Mouse (Mus musculus) left cerebral cortex, postnatal 4 days (tissue): Measurements from ENCODE around the gene Ulk4. TPM values are rescaled to one million over a fixed set of nuclear protein-coding genes. Genes with fewer than 3 reads are reported as not detected.

Experiments
- DNase-seq: peaks from one replicate; pipeline ENCODE4 v3.0.0-alpha.2; 2022
- intact Hi-C: fragments of 180-260 bp; cut with DNase I; formaldehyde crosslinking; loops from one replicate; pipeline ENCODE4 v1.15.1; 2025
- total RNA-seq, 2 experiments: library from RNA; stranded (reverse); gene quantifications; 2 replicates each; pipeline ENCODE4 v1.2.3; 2021

Ulk4 gene
- total RNA-seq, 2 experiments from 2014 or later = 7.9 to 8.0 TPM

DNA sequence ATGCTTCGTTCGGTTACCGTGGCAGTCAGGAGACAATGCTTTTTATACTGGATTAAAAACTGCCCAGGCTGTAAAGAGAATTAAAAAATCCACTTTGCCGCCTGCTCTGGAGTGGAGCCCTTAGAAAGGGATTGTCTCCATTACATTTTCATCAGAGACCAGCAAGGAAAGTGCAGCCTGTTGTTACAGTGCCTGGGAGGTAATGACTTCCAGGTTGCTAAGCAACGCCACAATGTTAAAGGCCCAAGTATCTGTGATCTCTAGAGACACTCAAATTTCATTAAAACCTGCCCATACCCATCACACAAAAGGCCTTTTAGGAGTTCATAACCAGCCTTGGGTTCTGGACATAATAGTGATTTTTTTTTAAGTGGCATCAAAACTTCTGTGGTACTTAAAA lies 239.0 kb downstream of the Ulk4 start:
- intact Hi-C loops = no loop called here
- DNase-seq = no peak

- no peak for DNase-seq
- intact Hi-C loops = no loop called here
These were observed 241.7 kb downstream of the Ulk4 start for GRCm38 (mm10) chr9:121035296-121035695.

DNA sequence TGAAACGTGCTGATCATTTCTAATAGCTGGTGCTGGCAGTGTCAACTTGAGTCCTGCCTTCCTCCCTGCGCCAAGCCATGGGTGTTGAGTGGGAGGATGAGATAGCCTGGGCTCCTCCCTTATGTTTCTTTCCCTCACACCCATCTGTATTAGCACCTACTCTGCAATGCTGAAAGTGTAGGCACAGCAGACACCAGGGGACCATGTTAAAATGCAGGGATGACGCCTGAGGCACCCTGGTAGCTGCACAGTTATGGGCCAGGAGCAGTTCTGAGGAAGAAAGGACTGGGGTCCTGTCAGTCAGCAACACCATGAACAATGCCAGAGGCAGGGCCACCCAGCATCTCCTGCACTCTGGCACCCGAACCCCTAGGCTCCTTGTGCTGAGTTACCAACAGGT lies 243.4 kb downstream of the Ulk4 start:
- DNase-seq = no peak
- intact Hi-C loops = no loop called here

GRCm38 (mm10) chr9:121032322-121032964 lies 244.6 kb downstream of the Ulk4 start:
- no peak for DNase-seq
- intact Hi-C loops = no loop called here

DNA sequence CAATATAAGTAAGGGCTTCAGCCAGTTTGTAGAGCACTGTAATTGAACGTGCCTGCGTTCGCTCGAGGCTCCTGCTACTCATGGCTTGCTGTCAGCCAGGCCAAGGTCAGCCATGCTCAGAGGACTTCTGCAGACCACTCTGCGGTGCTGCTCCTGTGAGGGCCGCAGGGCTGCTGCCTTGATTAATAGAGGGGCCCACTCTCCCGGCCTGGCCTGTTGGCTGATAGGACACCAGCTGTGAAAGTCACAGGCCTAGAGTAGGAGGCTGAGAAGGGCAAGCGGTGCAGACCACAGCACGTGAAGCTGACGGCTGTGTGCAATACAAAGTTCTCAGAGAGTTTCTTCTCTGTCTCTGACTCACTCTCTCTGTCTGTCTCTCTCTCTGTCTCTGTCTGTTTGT lies 246.0 kb downstream of the Ulk4 start:
- no peak for DNase-seq
- intact Hi-C loops = no loop called here

GRCm38 (mm10) chr9:121029786-121030185 lies 247.2 kb downstream of the Ulk4 start:
- peak; percentile 28 for DNase-seq
- intact Hi-C loops = no loop called here

DNA sequence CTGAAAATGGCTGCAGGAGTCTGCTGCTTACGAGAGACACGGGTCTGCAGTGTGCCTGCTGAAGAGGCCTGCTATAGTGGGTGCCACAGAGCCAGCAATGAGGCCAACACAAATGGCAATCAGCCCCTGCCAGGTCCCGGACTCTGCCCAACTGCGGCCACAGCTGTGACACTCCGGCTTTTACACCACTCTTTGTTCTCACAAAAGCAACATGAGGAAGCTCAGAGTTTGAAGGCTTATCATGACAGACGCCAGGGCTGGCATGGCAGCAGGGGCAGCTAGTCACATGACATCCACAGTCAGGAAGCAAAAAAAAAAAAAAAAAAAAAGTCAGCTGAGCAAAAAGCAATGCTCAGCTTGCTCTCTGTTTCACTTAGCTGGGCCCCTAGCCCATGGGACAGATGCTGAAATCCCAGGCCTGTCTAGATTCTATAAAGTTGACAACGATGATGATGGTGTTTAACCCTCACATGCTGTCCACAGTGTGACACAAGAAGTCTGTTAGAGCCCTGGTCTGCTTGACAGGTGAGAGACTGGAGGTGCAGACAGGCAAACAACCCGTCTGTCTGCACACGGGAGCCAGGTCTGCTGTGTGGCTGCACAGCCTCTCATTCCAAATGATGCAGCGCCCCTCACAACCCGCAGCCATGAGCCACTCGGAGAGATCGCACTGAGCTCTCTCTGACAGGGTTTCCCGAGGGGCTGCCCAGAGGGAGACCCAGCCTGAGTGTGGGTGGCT lies 253.3 kb downstream of the Ulk4 start:
- DNase-seq = peak; percentile 77
- intact Hi-C loops = no loop called here

GRCm38 (mm10) chr9:121020360-121020759 lies 256.6 kb downstream of the Ulk4 start:
- intact Hi-C loops = no loop called here
- no peak for DNase-seq

GRCm38 (mm10) chr9:121019932-121020331 lies 257.1 kb downstream of the Ulk4 start:
- intact Hi-C loops = no loop called here

DNA sequence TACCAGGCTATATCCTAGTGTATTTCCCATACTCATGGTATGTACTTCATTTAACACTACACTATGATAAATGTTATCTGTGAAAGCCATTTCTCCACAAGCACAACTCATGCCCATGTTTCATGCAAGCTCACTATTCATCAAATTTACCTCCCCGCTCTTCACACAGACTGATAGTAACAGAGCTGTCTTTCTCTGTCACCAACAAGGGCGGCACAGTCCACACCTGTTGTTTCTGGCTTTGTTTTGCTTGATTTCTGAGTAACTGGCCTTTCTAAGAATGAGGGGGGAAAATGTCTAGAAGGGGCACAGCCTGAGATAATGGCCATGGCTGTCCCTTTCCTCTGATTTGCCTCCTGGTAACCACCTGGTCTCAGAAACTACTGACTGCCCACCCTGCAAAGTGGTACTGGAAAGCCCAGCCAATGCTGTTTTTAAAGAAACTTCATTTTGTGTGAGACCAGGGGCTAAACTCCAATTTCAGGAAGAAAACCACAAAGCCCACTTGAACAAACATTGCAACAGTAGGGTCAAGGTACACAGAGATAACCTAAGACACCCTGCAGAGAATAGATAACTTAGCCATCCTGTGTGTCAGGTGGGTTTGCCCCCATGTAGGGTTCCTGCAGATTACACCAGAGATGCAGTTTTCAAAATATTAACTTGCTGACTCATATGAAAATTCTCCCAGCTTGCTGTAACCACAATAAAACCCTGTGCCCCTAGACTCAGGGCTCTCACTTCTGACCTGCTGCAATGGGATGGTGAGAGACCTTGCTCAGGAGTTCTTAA lies 258.3 kb downstream of the Ulk4 start:
- intact Hi-C loops = no loop called here
- no peak for DNase-seq

More at GRCm38 (mm10) chr9:121019932-121020331, 257.1 kb downstream of the Ulk4 start:
- DNase-seq = no peak

- DNase-seq = no peak
- intact Hi-C loops = no loop called here
These were observed 261.0 kb downstream of the Ulk4 start for GRCm38 (mm10) chr9:121015810-121016502.

- intact Hi-C loops = no loop called here
These were observed 265.5 kb downstream of the Ulk4 start for GRCm38 (mm10) chr9:121011540-121011939.

DNA sequence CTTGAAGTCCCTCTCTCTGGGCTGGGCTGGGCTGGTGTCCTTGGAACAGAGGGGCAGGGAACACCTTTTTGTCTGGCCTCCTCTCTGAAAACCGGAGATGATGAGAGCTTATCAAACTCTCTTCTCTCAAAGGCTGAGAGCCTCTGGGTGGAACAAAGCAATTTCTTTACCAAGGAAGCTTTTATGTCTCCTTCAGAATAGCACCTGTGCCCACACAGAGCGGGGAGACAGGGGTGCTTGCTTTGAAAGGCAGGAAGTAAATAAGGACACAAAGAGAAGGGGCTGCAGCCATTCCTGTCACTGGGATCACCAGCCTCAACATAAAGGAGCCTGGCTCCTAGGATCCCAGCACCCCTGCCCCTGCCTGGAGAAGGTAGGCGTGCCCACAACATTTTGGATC lies 266.5 kb downstream of the Ulk4 start:
- no peak for DNase-seq
- intact Hi-C loops = no loop called here

More at GRCm38 (mm10) chr9:121011540-121011939, 265.5 kb downstream of the Ulk4 start:
- DNase-seq = no peak

GRCm38 (mm10) chr9:121005961-121006360 lies 271.0 kb downstream of the Ulk4 start:
- intact Hi-C loops = no loop called here
- DNase-seq = no peak

DNA sequence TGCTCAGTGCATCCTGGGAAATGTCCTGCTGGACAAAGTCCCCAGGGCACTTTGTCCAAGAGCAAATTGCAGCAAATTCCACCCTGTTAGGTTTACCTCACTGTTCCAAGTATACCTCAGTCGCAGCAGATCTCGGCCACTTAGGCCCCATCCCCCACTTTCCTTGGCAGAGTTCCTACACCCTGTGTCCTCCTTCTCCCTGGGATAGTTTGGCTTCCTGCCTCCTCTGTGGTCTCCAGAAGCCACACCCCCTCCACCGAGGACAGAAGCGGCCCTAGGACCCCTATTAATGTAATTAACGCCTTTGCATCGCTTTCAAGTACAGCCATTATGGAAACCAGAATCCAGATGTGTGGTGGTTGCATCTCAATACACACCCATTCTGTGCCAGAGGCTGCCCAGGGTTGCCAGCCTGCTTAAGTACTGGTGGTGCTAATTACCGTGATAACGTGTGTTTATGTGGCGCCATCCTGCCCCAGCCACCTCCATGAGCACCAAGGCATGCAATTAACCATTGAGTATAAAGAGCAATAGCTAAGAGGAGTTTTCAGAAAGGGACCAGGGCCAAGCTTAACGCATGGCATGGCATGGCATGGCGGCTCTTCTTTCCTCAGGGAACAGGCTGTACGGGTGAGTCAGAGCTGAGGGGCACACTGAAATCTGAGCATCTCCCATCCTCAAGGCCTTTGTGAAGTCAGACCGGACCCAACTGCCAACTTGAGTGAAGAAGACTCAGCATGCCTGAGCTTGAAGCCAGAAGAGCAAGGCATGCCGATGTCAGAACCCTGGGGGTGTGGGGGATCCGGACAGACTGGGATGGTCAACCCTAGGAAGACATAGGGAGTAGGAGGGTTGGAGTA lies 275.1 kb downstream of the Ulk4 start:
- intact Hi-C loops = no loop called here
- peak; percentile 59 for DNase-seq

- no peak for DNase-seq
- intact Hi-C loops = no loop called here
These were observed 276.2 kb downstream of the Ulk4 start for GRCm38 (mm10) chr9:121000641-121001320.

GRCm38 (mm10) chr9:120998696-120999095 lies 278.3 kb downstream of the Ulk4 start:
- DNase-seq = no peak
- intact Hi-C loops = no loop called here

DNA sequence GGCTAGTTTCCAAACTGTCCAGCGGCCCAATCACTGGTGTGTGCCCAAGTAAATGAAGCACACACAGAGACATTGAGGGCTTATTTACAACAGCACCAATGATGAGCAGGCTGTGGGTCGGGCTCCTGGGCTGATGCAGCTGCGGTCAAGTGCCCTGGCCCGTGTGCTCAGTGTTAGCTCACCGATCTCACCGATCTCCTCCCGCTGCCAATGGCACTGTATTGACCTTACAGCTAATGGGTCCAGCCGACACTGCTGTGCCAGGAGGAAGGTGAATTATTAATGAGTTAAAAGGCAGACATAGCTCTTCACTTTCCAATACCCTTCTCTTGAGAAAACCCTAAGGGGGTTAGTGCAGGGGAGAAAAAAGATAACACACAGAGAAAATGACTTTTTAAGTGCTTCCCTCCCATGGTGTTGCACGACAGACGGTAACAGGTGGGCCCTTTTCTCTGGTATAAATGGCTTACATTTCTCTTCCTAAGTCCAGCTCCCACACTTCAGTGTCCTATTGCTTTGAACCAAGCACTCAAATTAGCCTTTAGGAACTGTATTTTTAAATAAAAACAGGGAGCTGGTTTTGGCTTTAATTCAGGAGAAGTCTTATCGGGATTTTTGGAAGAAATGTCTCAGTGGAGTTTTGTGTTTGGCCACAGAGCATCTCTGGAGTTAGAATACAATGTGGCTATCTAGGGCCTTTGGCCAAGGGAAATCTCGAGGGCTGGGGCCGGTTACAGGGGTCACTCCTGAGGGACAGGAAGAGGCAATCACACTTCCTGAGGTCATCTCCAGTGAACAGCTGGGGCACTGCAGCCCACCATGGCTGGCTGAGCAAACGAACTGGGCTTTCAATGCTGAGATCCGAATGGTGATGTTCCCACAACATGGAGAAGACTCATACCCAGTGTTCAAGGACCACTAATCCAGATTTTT lies 282.5 kb downstream of the Ulk4 start:
- intact Hi-C loops = no loop called here
- DNase-seq = no peak
